Mouse (Mus musculus) hindbrain, postnatal 0 days (tissue): Measurements from ENCODE around the gene Gm11939. TPM values are rescaled to one million over a fixed set of nuclear protein-coding genes. Genes with fewer than 3 reads are reported as not detected.

Experiments used
- ATAC-seq: fragments of 200-750 bp; cut with Nextera tagmentation; 2 replicates; pipeline ENCODE4 v1.8.0; 2017; ENCODE audit warnings: mild to moderate bottlenecking, moderate TSS enrichment, moderate library complexity
- DNase-seq: peaks from one replicate; pipeline ENCODE4 v3.0.0-alpha.2; 2015; ENCODE audit warnings: low spot score
- H3K27ac ChIP-seq: fragments of 300-500 bp; sonication (generic); 2 replicates; pipeline ENCODE4 v1.5.1; 2014; ENCODE audit warnings: mild to moderate bottlenecking
- H3K27me3 ChIP-seq: fragments of 300-500 bp; sonication (generic); 2 replicates; pipeline ENCODE4 v1.6.1; 2014; ENCODE audit warnings: low read length, mixed read lengths; ENCODE audit not compliant: insufficient read depth
- H3K36me3 ChIP-seq: fragments of 300-500 bp; sonication (generic); 2 replicates; pipeline ENCODE4 v1.6.1; 2014; ENCODE audit warnings: low read length, mixed read lengths; ENCODE audit not compliant: insufficient read depth
- H3K4me1 ChIP-seq: fragments of 300-500 bp; sonication (generic); 2 replicates; pipeline ENCODE4 v1.6.1; 2014; ENCODE audit warnings: antibody characterized with exemption, low read length, mixed read lengths; ENCODE audit not compliant: insufficient read depth
- H3K4me2 ChIP-seq: fragments of 300-500 bp; sonication (generic); 2 replicates; pipeline ENCODE4 v1.6.1; 2014; ENCODE audit warnings: low read depth, mild to moderate bottlenecking, low read length, moderate library complexity, mixed read lengths
- H3K4me3 ChIP-seq: fragments of 300-500 bp; sonication (generic); 2 replicates; pipeline ENCODE4 v1.5.1; 2014; ENCODE audit warnings: low read length
- H3K9ac ChIP-seq: fragments of 300-500 bp; sonication (generic); replicated peaks from 2 replicates; pipeline ENCODE4 v1.6.1; 2014; ENCODE audit warnings: mild to moderate bottlenecking, low read length, moderate library complexity, mixed read lengths
- H3K9me3 ChIP-seq: fragments of 300-500 bp; sonication (generic); 2 replicates; pipeline ENCODE4 v1.6.1; 2016; ENCODE audit warnings: low read length, mixed read lengths
- CTCF ChIP-seq: IDR thresholded peaks from 2 replicates; pipeline ENCODE4 v1.5.1; 2016; ENCODE audit warnings: antibody characterized with exemption, control low read depth, low read depth
- WGBS: fragments of 180-500 bp; shearing (Covaris S2); extraction: QIAGEN DNeasy Blood & Tissue Kit; methylation state at CpG from one replicate; pipeline ENCODE4 v1.1.7; 2014; 5-methylcytosine and 5-hydroxymethylcytosine counted together
- polyA plus RNA-seq: library from polyadenylated mRNA; unstranded; fragments of >200 nt; fragmentation: Nextera tagmentation; extraction: Ambion mirVana; gene quantifications from 2 replicates; pipeline ENCODE4 v1.2.1, GENCODE M21; 2015
- total RNA-seq: library from RNA; depleted of rRNA; stranded (reverse); fragments of >200 nt; gene quantifications from 2 replicates; pipeline ENCODE4 v1.2.3, GENCODE M21; 2014

The Gm11939 gene
- total and polyA plus RNA-seq, 2 experiments from 2014 or later = not detected

DNA sequence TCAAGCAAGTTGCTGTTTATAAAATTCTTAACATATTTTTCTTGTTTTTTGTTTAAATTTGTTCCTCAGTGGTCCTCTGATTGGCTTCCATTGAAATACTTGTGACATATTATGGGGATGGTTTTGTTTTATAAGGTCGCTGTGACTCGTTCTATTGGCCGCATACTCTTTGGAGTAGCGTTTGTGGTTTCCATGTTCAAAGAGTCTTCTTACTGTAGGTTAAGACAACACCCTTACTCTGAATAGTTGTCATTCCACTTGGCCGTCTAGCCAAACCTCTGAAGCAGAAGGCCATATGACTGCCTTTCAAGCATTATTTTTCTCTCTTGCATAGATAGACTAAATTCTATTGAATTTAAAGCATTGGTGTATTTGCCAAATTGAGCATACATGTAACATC, 21.8 kb upstream of the Gm11939 start:
- Histone ChIP-seq H3K4me1 (no peaks in the 10 kb centered on the region), H3K9me3 (no peaks in the 10 kb centered on the region), H3K9ac (no peak overlapping the region), H3K4me2 (no peak overlapping the region), H3K27me3 (no peaks in the 10 kb centered on the region), H3K27ac (no peak overlapping the region), H3K36me3 (no peaks in the 10 kb centered on the region), H3K4me3 (no peak overlapping the region)
- no peak for TF ChIP-seq CTCF
- ATAC-seq = no peak
- WGBS = 92% methylated on average over 5 of the region's 5 CpGs
- DNase-seq = no peak

GRCm38 (mm10) chr11:99580636-99581035, 21.4 kb upstream of the Gm11939 start, which contains the start of gene Krtap1-5:
Gene Krtap1-5, minus strand, starts transcription at chr11:99581016.
- Histone ChIP-seq H3K27me3 (no peaks in the 10 kb centered on the region), H3K9me3 (no peaks in the 10 kb centered on the region), H3K27ac (no peak within 1 kb of the TSS), H3K36me3 (no peaks in the 10 kb centered on the region), H3K4me3 (no peak within 1 kb of the TSS), H3K4me1 (no peaks in the 10 kb centered on the region), H3K9ac (no peak within 1 kb of the TSS), H3K4me2 (no peak within 1 kb of the TSS)
- no peak for DNase-seq
- ATAC-seq = no peak
- 85% methylated on average over 6 of the region's 6 CpGs for WGBS
- TF ChIP-seq CTCF = no peak

- H3K4me3 ChIP-seq = no peak overlapping the region
- H3K27me3 ChIP-seq = no peaks in the 10 kb centered on the region
- H3K36me3 ChIP-seq = no peaks in the 10 kb centered on the region
- WGBS = 4% methylated on average over 7 of the region's 7 CpGs
- H3K4me1 ChIP-seq = no peaks in the 10 kb centered on the region
- no peaks in the 10 kb centered on the region for H3K9me3 ChIP-seq
- no peak overlapping the region for H3K27ac ChIP-seq
- H3K9ac ChIP-seq = no peak overlapping the region
- ATAC-seq (peak; percentile 79; the same call in 1 of the 2 replicates), DNase-seq (peak; percentile 86)
- TF ChIP-seq CTCF = peak; percentile 93
- H3K4me2 ChIP-seq = peak overlapping the region; percentile 40
Observed at GRCm38 (mm10) chr11:99574106-99574505, 14.8 kb upstream of the Gm11939 start.

- Histone ChIP-seq H3K4me1 (no peaks in the 10 kb centered on the region), H3K9ac (no peak overlapping the region), H3K27ac (no peak overlapping the region), H3K36me3 (no peaks in the 10 kb centered on the region), H3K27me3 (no peaks in the 10 kb centered on the region), H3K9me3 (no peaks in the 10 kb centered on the region), H3K4me3 (no peak overlapping the region), H3K4me2 (no peak overlapping the region)
- DNase-seq = no peak
- no peak for TF ChIP-seq CTCF
- ATAC-seq = no peak
- 30% methylated on average over 4 of the region's 4 CpGs for WGBS
Observed at GRCm38 (mm10) chr11:99573164-99573563, 13.9 kb upstream of the Gm11939 start.

DNA sequence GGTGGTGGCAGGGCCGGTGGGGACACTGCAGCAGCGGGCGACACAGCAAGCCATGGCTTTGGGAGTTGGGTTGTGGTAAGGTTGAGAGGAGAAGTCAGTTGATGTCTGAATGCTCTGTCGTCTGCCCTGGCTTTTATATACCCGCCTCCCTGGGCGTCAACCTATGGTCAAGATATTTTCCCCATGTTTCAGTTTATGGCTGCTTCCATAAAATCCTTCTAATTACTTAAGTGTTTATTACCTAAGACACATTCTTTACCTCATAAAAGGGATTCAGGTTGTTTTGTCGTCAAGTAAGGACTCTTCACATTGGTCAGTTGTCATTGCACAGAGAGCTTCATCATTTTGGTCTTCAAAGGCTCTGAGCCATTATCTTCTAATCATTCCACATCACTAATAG, 7.3 kb upstream of the Gm11939 start, which contains the start of gene Krtap3-1:
Gene Krtap3-1, minus strand, starts transcription at position 101 of the 400 bp plus-strand sequence.
- Histone ChIP-seq H3K4me3 (no peak within 1 kb of the TSS), H3K9me3 (no peaks in the 10 kb centered on the region), H3K4me1 (no peaks in the 10 kb centered on the region), H3K36me3 (no peaks in the 10 kb centered on the region), H3K9ac (no peak within 1 kb of the TSS), H3K27me3 (no peaks in the 10 kb centered on the region), H3K4me2 (no peak within 1 kb of the TSS), H3K27ac (no peak within 1 kb of the TSS)
- WGBS = 95% methylated on average over 7 of the region's 7 CpGs
- no peak for TF ChIP-seq CTCF
- DNase-seq (no peak), ATAC-seq (no peak)

GRCm38 (mm10) chr11:99562580-99562979, 3.3 kb upstream of the Gm11939 start:
- H3K4me2 ChIP-seq = no peak overlapping the region
- WGBS = 83% methylated on average over 6 of the region's 6 CpGs
- no peaks in the 10 kb centered on the region for H3K27me3 ChIP-seq

DNA sequence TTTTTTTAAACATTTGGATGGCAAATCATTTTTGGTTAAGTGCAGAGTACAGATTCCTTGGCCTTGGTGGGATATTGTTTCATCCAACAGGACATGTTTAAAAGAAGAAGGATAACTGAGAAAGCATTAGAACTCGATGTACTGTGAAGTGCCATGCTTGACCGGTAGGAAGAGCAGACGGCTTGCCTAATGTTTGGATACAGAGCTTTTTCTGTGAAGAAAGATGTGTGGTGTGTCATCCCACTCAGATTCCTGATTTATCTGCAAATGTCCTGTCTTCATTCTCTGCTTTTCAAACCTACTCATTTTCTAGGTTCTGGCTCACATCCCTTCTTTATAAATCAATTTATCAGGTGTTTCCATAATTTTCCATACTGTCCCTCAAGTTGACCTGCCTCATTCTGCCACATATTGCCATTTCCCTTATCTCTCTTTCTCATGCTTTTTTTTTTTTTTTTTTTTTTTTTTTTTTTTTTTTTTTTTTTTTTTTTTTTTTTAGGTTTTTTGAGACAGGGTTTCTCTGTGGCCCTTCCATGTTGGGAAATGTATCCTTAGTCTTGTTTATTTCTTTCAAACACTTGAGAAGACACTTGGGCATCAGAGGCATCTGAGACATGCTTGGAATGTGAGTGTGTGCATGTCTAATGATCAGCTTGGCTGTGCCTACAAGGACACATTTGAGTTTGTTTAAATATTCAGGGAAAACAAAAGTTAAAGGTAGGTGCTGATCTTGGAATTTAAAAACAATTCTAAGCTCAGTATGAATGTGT, 1.1 kb downstream of the Gm11939 start:
- no peak overlapping the region for H3K4me2 ChIP-seq
- H3K27me3 ChIP-seq = no peaks in the 10 kb centered on the region
- H3K9me3 ChIP-seq = no peaks in the 10 kb centered on the region
- H3K36me3 ChIP-seq = no peaks in the 10 kb centered on the region
- H3K4me3 ChIP-seq = no peak overlapping the region
- H3K9ac ChIP-seq = no peak overlapping the region
- no peak for DNase-seq
- H3K4me1 ChIP-seq = no peaks in the 10 kb centered on the region
- TF ChIP-seq CTCF = no peak
- H3K27ac ChIP-seq = no peak overlapping the region
- no peak for ATAC-seq
- 85% methylated on average over 3 of the region's 3 CpGs for WGBS

More at GRCm38 (mm10) chr11:99562580-99562979, 3.3 kb upstream of the Gm11939 start:
- H3K9me3 ChIP-seq = no peaks in the 10 kb centered on the region
- H3K36me3 ChIP-seq = no peaks in the 10 kb centered on the region
- DNase-seq (no peak), ATAC-seq (no peak)
- no peak for TF ChIP-seq CTCF
- H3K9ac ChIP-seq = no peak overlapping the region
- H3K4me3 ChIP-seq = no peak overlapping the region
- no peaks in the 10 kb centered on the region for H3K4me1 ChIP-seq
- no peak overlapping the region for H3K27ac ChIP-seq
